Mouse (Mus musculus): ENCODE measurements around the gene Vmn1r69. TPM values are rescaled to one million over a fixed set of nuclear protein-coding genes. Genes with fewer than 3 reads are reported as not detected.

Gene Vmn1r69
- total RNA-seq (2014; rRNA removed) (not detected in 2 replicates), polyA plus RNA-seq (2015; fragmentation: Nextera tagmentation; extraction: Ambion mirVana) (not detected in 2 replicates)

DNA sequence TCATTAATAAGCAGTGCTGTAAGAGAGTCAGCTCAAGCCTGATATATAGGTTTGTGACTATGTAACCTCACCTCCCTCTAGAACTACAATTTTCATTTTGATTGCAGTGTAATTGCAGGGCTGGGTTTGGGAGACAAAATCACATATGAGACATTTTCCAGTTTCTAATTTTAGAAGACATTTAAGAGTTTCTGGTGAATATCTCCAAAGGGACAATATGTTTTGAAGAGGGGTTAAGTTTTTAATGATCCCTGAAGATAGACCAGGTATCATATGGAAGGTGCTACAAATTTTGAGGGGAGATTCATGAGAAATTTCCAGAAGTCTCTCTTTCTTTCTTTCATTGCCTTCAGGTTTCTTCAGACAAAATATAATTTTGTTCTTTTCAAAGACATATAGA lies at the start of gene Vmn1r69:
Gene Vmn1r69 (minus strand): TSS at position 101 of the 400 bp plus-strand sequence.
- H3K4me1 ChIP-seq (ENCODE audit: insufficient read depth, low read length) = no peaks in the 10 kb centered on the region
- no peak for TF ChIP-seq CTCF (IDR thresholded peaks at IDR 0.05)
- no peak within 1 kb of the TSS for H3K4me3 ChIP-seq (ENCODE audit: low read depth, low read length)
- DNase-seq (ENCODE audit: low spot score) (no peak), ATAC-seq (ENCODE audit: low FRiP score) (no peak)
- no peaks in the 10 kb centered on the region for H3K27me3 ChIP-seq (ENCODE audit: insufficient read depth, low read length)
- H3K9ac ChIP-seq (replicated peaks; ENCODE audit: low read length, poor library complexity, severe bottlenecking) = no peak within 1 kb of the TSS
- H3K4me2 ChIP-seq (ENCODE audit: low read depth, low read length, poor library complexity, severe bottlenecking) = no peak within 1 kb of the TSS
- H3K27ac ChIP-seq (ENCODE audit: low read depth, low read length) = no peak within 1 kb of the TSS
- H3K9me3 ChIP-seq (ENCODE audit: low read length) = peaks cover 9% of the 10 kb centered on the region; the same call in 1 of the 2 replicates
- H3K36me3 ChIP-seq (ENCODE audit: insufficient read depth, low read length) = no peaks in the 10 kb centered on the region

DNA sequence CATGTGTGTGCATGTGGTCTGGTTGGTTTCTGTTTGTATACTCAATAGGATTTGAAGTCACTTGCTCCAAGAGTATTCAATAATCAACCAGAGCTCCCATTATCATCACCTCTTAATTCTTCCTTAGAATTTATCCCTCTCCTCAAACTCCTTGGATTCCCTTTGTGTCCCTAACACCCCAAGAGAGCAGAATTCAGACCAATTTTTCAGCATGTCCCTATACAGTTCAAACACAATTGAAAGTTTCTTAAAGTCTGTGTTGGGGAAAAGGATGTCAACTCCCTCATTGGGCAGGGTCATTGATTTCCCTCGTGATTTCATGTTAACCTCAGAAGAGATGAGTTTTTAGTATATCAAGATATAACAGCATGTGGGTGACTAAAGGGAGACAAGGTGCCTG lies 17.8 kb upstream of the Vmn1r69 start, which contains the start of gene Vmn1r70:
Gene Vmn1r70 (plus strand): TSS at position 301 of the 400 bp plus-strand sequence.
- ATAC-seq (ENCODE audit: low FRiP score) = no peak
- no peak within 1 kb of the TSS for H3K4me3 ChIP-seq (ENCODE audit: low read depth, low read length)
- no peaks in the 10 kb centered on the region for H3K4me1 ChIP-seq (ENCODE audit: insufficient read depth, low read length)
- no peak within 1 kb of the TSS for H3K9ac ChIP-seq (replicated peaks; ENCODE audit: low read length, poor library complexity, severe bottlenecking)
- no peak within 1 kb of the TSS for H3K4me2 ChIP-seq (ENCODE audit: low read depth, low read length, poor library complexity, severe bottlenecking)
- H3K27ac ChIP-seq (ENCODE audit: low read depth, low read length) = no peak within 1 kb of the TSS
- peaks cover 43% of the 10 kb centered on the region for H3K9me3 ChIP-seq (ENCODE audit: low read length)
- no peak for DNase-seq (ENCODE audit: low spot score)
- H3K36me3 ChIP-seq (ENCODE audit: insufficient read depth, low read length) = no peaks in the 10 kb centered on the region
- H3K27me3 ChIP-seq (ENCODE audit: insufficient read depth, low read length) = no peaks in the 10 kb centered on the region
- 62% methylated on average over 1 of the region's 1 CpGs for WGBS
- TF ChIP-seq CTCF (IDR thresholded peaks at IDR 0.05) = no peak

DNA sequence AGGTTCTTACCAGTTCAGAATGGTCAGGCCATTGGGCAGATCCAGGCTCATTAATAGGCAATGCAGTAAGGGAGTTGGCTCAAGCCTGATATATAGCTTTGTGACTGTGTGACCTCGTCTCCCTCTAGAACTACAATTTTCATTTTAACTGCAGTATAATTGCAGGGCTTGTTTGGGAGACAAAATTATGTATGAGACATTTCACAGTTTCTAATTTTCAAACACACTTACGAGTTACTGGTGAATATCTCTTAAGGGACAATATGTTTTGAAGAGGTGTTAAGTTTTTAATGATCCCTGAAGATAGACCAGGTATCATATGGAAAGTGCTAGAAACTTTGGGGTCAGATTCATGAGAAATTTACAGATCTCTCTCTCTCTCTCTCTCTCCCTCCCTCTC lies 55.1 kb downstream of the Vmn1r69 start, which contains the start of gene Vmn1r68:
Gene Vmn1r68 (minus strand): TSS at position 101 of the 400 bp plus-strand sequence.
- no peak within 1 kb of the TSS for H3K4me2 ChIP-seq (ENCODE audit: low read depth, low read length, poor library complexity, severe bottlenecking)
- no peaks in the 10 kb centered on the region for H3K36me3 ChIP-seq (ENCODE audit: insufficient read depth, low read length)
- H3K9me3 ChIP-seq (ENCODE audit: low read length) = peaks cover 7% of the 10 kb centered on the region; the same call in 1 of the 2 replicates
- no peaks in the 10 kb centered on the region for H3K27me3 ChIP-seq (ENCODE audit: insufficient read depth, low read length)
- no peak for DNase-seq (ENCODE audit: low spot score)
- no peak within 1 kb of the TSS for H3K27ac ChIP-seq (ENCODE audit: low read depth, low read length)
- TF ChIP-seq CTCF (IDR thresholded peaks at IDR 0.05) = no peak
- ATAC-seq (ENCODE audit: low FRiP score) = no peak
- H3K9ac ChIP-seq (replicated peaks; ENCODE audit: low read length, poor library complexity, severe bottlenecking) = no peak within 1 kb of the TSS
- H3K4me1 ChIP-seq (ENCODE audit: insufficient read depth, low read length) = no peaks in the 10 kb centered on the region
- 67% methylated on average over 2 of the region's 2 CpGs for WGBS
- H3K4me3 ChIP-seq (ENCODE audit: low read depth, low read length) = no peak within 1 kb of the TSS

Other genes with a start within 250 kb of the Vmn1r69 start
- gene Vmn1r67, start 170.3 kb downstream of the Vmn1r69 start, total RNA-seq (2014; rRNA removed) = not detected in 2 replicates
- not detected in 2 replicates for gene Vmn1r67, start 170.3 kb downstream of the Vmn1r69 start, polyA plus RNA-seq (2015; fragmentation: Nextera tagmentation; extraction: Ambion mirVana)
- gene Zik1, start 118.3 kb downstream of the Vmn1r69 start, total RNA-seq (2014; rRNA removed) = 25.8 and 29.5 TPM in 2 replicates
- 20.1 and 20.2 TPM in 2 replicates for gene Zik1, start 118.3 kb downstream of the Vmn1r69 start, polyA plus RNA-seq (2015; fragmentation: Nextera tagmentation; extraction: Ambion mirVana)
- gene Vmn1r68, start 55.2 kb downstream of the Vmn1r69 start, total RNA-seq (2014; rRNA removed) = not detected in 2 replicates
- not detected in 2 replicates for gene Vmn1r68, start 55.2 kb downstream of the Vmn1r69 start, polyA plus RNA-seq (2015; fragmentation: Nextera tagmentation; extraction: Ambion mirVana)
- not detected in 2 replicates for gene Vmn1r70, start 17.9 kb upstream of the Vmn1r69 start, total RNA-seq (2014; rRNA removed)
- not detected in 2 replicates for gene Vmn1r70, start 17.9 kb upstream of the Vmn1r69 start, polyA plus RNA-seq (2015; fragmentation: Nextera tagmentation; extraction: Ambion mirVana)
- gene Nlrp4b, start 74.1 kb upstream of the Vmn1r69 start, total RNA-seq (2014; rRNA removed) = not detected in 2 replicates
- not detected in 2 replicates for gene Nlrp4b, start 74.1 kb upstream of the Vmn1r69 start, polyA plus RNA-seq (2015; fragmentation: Nextera tagmentation; extraction: Ambion mirVana)
- gene Vmn1r71, start 140.7 kb upstream of the Vmn1r69 start, total RNA-seq (2014; rRNA removed) = not detected in 2 replicates
- gene Vmn1r71, start 140.7 kb upstream of the Vmn1r69 start, polyA plus RNA-seq (2015; fragmentation: Nextera tagmentation; extraction: Ambion mirVana) = not detected in 2 replicates